Mouse (Mus musculus): Measurements from ENCODE around the gene Catip. TPM values are rescaled to one million over a fixed set of nuclear protein-coding genes. Genes with fewer than 3 reads are reported as not detected.

Gene Catip
- polyA plus RNA-seq, 1 experiment from 2014 or later: 0.55 TPM

GRCm38 (mm10) chr1:74362325-74363229 lies 669 bp downstream of the Catip start:
- Histone ChIP-seq H3K36me3 (ENCODE audit: control insufficient read depth, insufficient read depth, low read length) (no peaks in the 10 kb centered on the region), H3K9ac (ENCODE audit: low read length) (0 out of 2 replicates have a peak overlapping the region, but pooled peaks have one; percentile 11), H3K4me1 (ENCODE audit: control insufficient read depth in 2 of 2, insufficient read depth in 2 of 2, low read length in 2 of 2) (peaks cover 1 to 2% of the 10 kb centered on the region in 2 experiments; a peak in 1 of 4 replicates), H3K4me2 (ENCODE audit: low read length) (no peak overlapping the region), H3K4me3 (ENCODE audit: control insufficient read depth in 1 of 2, insufficient read depth in 1 of 2, low read depth in 1 of 2, low read length in 2 of 2) (no peak overlapping the region), H3K27me3 (ENCODE audit: control insufficient read depth, insufficient read depth, low read length) (no peaks in the 10 kb centered on the region), H3K9me3 (ENCODE audit: control insufficient read depth, low read length) (no peaks in the 10 kb centered on the region), H3K27ac (replicated peaks in 1 of 2; ENCODE audit: control insufficient read depth in 1 of 2, insufficient read depth in 1 of 2, low read depth in 2 of 2, low read length in 2 of 2) (no peak overlapping the region)
- no peak for ATAC-seq (ENCODE audit: insufficient number of reproducible peaks, insufficient read depth, low FRiP score, low read depth)
- WGBS: 47% methylated on average over 17 of the region's 17 CpGs

- 55% methylated on average over 5 of the region's 5 CpGs for whole genome bisulfite sequencing
- H3K4me3 ChIP-seq (ENCODE audit: control insufficient read depth in 1 of 2, insufficient read depth in 1 of 2, low read depth in 1 of 2, low read length in 2 of 2): no peak overlapping the region
- no peaks in the 10 kb centered on the region for H3K27me3 ChIP-seq (ENCODE audit: control insufficient read depth, insufficient read depth, low read length)
- no peak overlapping the region for H3K9ac ChIP-seq (ENCODE audit: low read length)
- H3K36me3 ChIP-seq (ENCODE audit: control insufficient read depth, insufficient read depth, low read length): no peaks in the 10 kb centered on the region
- no peaks in the 10 kb centered on the region for H3K9me3 ChIP-seq (ENCODE audit: control insufficient read depth, low read length)
- H3K4me2 ChIP-seq (ENCODE audit: low read length): no peak overlapping the region
- ATAC-seq (ENCODE audit: insufficient number of reproducible peaks, insufficient read depth, low FRiP score, low read depth): no peak
- H3K27ac ChIP-seq (replicated peaks in 1 of 2; ENCODE audit: control insufficient read depth in 1 of 2, insufficient read depth in 1 of 2, low read depth in 2 of 2, low read length in 2 of 2): no peak overlapping the region
- peaks cover 5 to 9% of the 10 kb centered on the region in 2 experiments; a peak in 1 of 4 replicates for H3K4me1 ChIP-seq (ENCODE audit: control insufficient read depth in 2 of 2, insufficient read depth in 2 of 2, low read length in 2 of 2)
Observed at GRCm38 (mm10) chr1:74363437-74363836, 1.5 kb downstream of the Catip start.

DNA sequence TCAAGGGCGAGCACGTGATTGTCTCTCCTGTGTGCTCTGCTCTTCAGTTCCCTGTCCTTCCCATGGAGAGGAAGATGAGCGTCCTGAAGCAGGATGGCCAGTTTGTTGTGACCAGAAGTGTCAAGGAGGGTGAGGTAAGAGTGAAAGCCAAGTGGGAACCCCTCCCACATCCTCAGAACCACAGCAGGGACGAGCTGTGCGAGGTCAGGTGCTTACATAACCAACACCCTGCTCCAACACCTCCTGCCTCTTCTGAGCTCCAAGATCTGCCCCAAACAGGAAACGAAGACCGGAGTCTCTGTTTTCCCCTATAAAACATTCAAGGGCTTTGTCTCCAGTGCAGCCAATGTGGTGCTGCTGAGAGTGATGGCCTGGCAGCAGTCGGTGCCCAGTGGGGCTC lies 2.4 kb downstream of the Catip start:
- Histone ChIP-seq H3K27me3 (ENCODE audit: control insufficient read depth, insufficient read depth, low read length) (no peaks in the 10 kb centered on the region), H3K9ac (ENCODE audit: low read length) (no peak overlapping the region), H3K27ac (replicated peaks in 1 of 2; ENCODE audit: control insufficient read depth in 1 of 2, insufficient read depth in 1 of 2, low read depth in 2 of 2, low read length in 2 of 2) (no peak overlapping the region), H3K4me1 (ENCODE audit: control insufficient read depth in 2 of 2, insufficient read depth in 2 of 2, low read length in 2 of 2) (peaks cover 5 to 9% of the 10 kb centered on the region in 2 experiments; a peak in 1 of 4 replicates), H3K36me3 (ENCODE audit: control insufficient read depth, insufficient read depth, low read length) (no peaks in the 10 kb centered on the region), H3K4me2 (ENCODE audit: low read length) (no peak overlapping the region), H3K4me3 (ENCODE audit: control insufficient read depth in 1 of 2, insufficient read depth in 1 of 2, low read depth in 1 of 2, low read length in 2 of 2) (no peak overlapping the region), H3K9me3 (ENCODE audit: control insufficient read depth, low read length) (no peaks in the 10 kb centered on the region)
- no peak for ATAC-seq (ENCODE audit: insufficient number of reproducible peaks, insufficient read depth, low FRiP score, low read depth)
- WGBS: 60% methylated on average over 8 of the region's 8 CpGs

DNA sequence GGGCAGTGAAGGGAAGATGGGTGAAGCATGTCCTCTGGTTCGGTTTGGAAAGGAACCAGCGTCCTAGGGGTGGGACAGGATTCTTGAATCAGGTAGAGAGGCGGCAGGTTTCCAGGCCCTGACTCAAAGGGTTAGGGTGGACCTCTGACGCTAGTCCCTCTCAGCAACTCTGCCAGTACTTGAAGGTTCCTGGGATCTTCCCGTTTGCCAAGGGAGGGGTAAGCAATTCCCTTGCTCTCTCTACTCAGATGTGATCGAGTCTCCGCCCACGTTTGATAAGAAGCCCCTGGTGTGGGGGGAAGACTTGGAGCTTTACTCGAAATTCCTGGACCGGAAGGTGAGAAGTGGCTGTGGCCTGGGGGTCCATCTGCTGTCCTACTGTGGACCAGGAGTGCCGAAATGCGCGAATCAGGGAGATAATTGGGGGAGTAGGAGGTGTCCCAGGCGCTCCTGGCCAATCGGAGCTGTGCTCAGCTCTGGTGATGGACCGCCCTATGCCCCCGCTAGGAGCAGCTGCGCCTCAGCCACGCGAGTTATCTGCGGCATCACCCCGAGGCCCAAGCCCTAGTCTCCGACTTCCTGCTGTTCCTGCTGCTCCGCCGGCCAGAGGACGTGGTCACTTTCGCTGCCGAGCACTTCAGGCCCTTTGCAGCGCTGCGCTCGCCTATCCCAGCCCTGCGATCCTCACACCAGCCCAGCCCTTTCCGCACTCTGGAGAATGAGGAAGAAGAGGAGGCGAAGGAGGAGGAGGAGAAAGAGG lies 6.2 kb downstream of the Catip start:
- no peaks in the 10 kb centered on the region for H3K36me3 ChIP-seq (ENCODE audit: control insufficient read depth, insufficient read depth, low read length)
- H3K4me1 ChIP-seq (ENCODE audit: control insufficient read depth in 2 of 2, insufficient read depth in 2 of 2, low read length in 2 of 2): peaks cover 3 to 9% of the 10 kb centered on the region in 2 experiments; a peak in 1 of 4 replicates
- H3K4me3 ChIP-seq (ENCODE audit: control insufficient read depth in 1 of 2, insufficient read depth in 1 of 2, low read depth in 1 of 2, low read length in 2 of 2): peak overlapping the region; percentile 40 to 42
- peak overlapping the region; percentile 81 for H3K4me2 ChIP-seq (ENCODE audit: low read length)
- no peaks in the 10 kb centered on the region for H3K27me3 ChIP-seq (ENCODE audit: control insufficient read depth, insufficient read depth, low read length)
- ATAC-seq (ENCODE audit: insufficient number of reproducible peaks, insufficient read depth, low FRiP score, low read depth): peak; percentile 55
- WGBS: 6% methylated on average over 33 of the region's 34 CpGs
- H3K9ac ChIP-seq (ENCODE audit: low read length): peak overlapping the region; percentile 54
- H3K27ac ChIP-seq (replicated peaks in 1 of 2; ENCODE audit: control insufficient read depth in 1 of 2, insufficient read depth in 1 of 2, low read depth in 2 of 2, low read length in 2 of 2): no peak overlapping the region; a peak in 1 of 4 replicates
- no peaks in the 10 kb centered on the region for H3K9me3 ChIP-seq (ENCODE audit: control insufficient read depth, low read length)

DNA sequence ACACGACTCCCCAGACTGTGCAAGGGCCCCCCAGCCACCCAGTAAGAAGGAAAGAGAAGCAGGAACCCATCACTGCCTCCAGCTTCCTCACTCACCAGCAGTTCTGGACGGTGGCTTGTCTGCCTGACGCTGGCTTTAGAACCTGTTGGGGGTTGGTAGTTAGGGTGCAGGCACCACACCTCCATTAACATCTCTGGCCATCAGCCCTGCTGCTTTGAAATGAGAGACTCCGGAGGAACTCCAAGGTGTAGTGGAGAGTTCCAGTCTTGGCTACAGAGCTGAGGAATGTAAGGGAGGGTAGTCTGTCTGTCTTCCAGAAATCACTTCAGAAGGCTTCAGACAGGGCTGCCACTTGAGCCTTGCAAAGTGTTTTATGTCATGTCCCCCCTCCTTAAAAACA lies 8.1 kb downstream of the Catip start:
- H3K36me3 ChIP-seq (ENCODE audit: control insufficient read depth, insufficient read depth, low read length): no peaks in the 10 kb centered on the region
- H3K9me3 ChIP-seq (ENCODE audit: control insufficient read depth, low read length): no peaks in the 10 kb centered on the region
- no peak overlapping the region for H3K27ac ChIP-seq (replicated peaks in 1 of 2; ENCODE audit: control insufficient read depth in 1 of 2, insufficient read depth in 1 of 2, low read depth in 2 of 2, low read length in 2 of 2)
- peaks cover 5 to 11% of the 10 kb centered on the region in 2 experiments; a peak in 2 of 4 replicates for H3K4me1 ChIP-seq (ENCODE audit: control insufficient read depth in 2 of 2, insufficient read depth in 2 of 2, low read length in 2 of 2)
- no peak for ATAC-seq (ENCODE audit: insufficient number of reproducible peaks, insufficient read depth, low FRiP score, low read depth)
- H3K4me2 ChIP-seq (ENCODE audit: low read length): no peak overlapping the region
- H3K27me3 ChIP-seq (ENCODE audit: control insufficient read depth, insufficient read depth, low read length): no peaks in the 10 kb centered on the region
- no peak overlapping the region for H3K4me3 ChIP-seq (ENCODE audit: control insufficient read depth in 1 of 2, insufficient read depth in 1 of 2, low read depth in 1 of 2, low read length in 2 of 2)
- 38% methylated on average over 4 of the region's 4 CpGs for WGBS
- no peak overlapping the region for H3K9ac ChIP-seq (ENCODE audit: low read length)

- Histone ChIP-seq H3K9ac (ENCODE audit: low read length) (no peak overlapping the region), H3K4me2 (ENCODE audit: low read length) (no peak overlapping the region), H3K36me3 (ENCODE audit: control insufficient read depth, insufficient read depth, low read length) (no peaks in the 10 kb centered on the region), H3K9me3 (ENCODE audit: control insufficient read depth, low read length) (no peaks in the 10 kb centered on the region), H3K4me1 (ENCODE audit: control insufficient read depth in 2 of 2, insufficient read depth in 2 of 2, low read length in 2 of 2) (peaks cover 5 to 6% of the 10 kb centered on the region in 2 experiments; a peak in 2 of 4 replicates), H3K27me3 (ENCODE audit: control insufficient read depth, insufficient read depth, low read length) (no peaks in the 10 kb centered on the region), H3K4me3 (ENCODE audit: control insufficient read depth in 1 of 2, insufficient read depth in 1 of 2, low read depth in 1 of 2, low read length in 2 of 2) (no peak overlapping the region), H3K27ac (replicated peaks in 1 of 2; ENCODE audit: control insufficient read depth in 1 of 2, insufficient read depth in 1 of 2, low read depth in 2 of 2, low read length in 2 of 2) (no peak overlapping the region)
- ATAC-seq (ENCODE audit: insufficient number of reproducible peaks, insufficient read depth, low FRiP score, low read depth): no peak
- WGBS: 64% methylated on average over 4 of the region's 4 CpGs
Observed at GRCm38 (mm10) chr1:74373372-74373771, 11.5 kb downstream of the Catip start.

DNA sequence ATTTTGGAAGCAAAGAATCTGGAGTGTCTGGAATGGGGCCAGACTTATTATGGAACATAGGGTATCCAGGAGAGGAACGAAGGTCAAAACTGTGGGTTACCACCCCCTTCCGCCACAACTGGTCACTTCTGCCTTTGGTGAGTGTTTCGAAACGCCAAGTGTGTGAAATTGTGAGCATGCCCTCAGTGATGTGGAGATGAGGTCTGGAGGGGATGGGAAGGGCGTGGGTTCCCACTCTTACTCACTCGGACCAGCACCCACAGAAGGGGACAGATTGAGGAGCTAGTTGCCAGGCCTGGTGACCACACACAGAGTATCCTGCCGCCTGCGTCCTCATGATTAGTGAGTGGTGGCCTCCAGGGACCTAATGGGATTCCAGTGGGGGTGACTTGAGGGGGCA lies 13.1 kb downstream of the Catip start, which contains the start of gene Slc11a1:
Slc11a1 (plus strand) TSS at position 216 of the 400 bp plus-strand sequence.
- WGBS: 71% methylated on average over 8 of the region's 8 CpGs
- ATAC-seq (ENCODE audit: insufficient number of reproducible peaks, insufficient read depth, low FRiP score, low read depth): no peak
- Histone ChIP-seq H3K9ac (ENCODE audit: low read length) (no peak within 1 kb of the TSS), H3K27ac (replicated peaks in 1 of 2; ENCODE audit: control insufficient read depth in 1 of 2, insufficient read depth in 1 of 2, low read depth in 2 of 2, low read length in 2 of 2) (no peak within 1 kb of the TSS), H3K36me3 (ENCODE audit: control insufficient read depth, insufficient read depth, low read length) (no peaks in the 10 kb centered on the region), H3K4me3 (ENCODE audit: control insufficient read depth in 1 of 2, insufficient read depth in 1 of 2, low read depth in 1 of 2, low read length in 2 of 2) (no peak within 1 kb of the TSS), H3K4me2 (ENCODE audit: low read length) (no peak within 1 kb of the TSS), H3K27me3 (ENCODE audit: control insufficient read depth, insufficient read depth, low read length) (no peaks in the 10 kb centered on the region), H3K4me1 (ENCODE audit: control insufficient read depth in 2 of 2, insufficient read depth in 2 of 2, low read length in 2 of 2) (peaks cover 5 to 6% of the 10 kb centered on the region in 2 experiments; a peak in 2 of 4 replicates), H3K9me3 (ENCODE audit: control insufficient read depth, low read length) (no peaks in the 10 kb centered on the region)

Data from heart, embryonic 14.5 days (tissue).